Mouse (Mus musculus) thymus, adult 2 months (tissue): Measurements from ENCODE around the gene Duxf3.
"Not testable (repeated sequence)": the region's sequence is repeated elsewhere in the genome, so short reads cannot be mapped to it uniquely, and the experiment has no call there.

Experiments used
- CTCF ChIP-seq: fragments of 200-500 bp; IDR thresholded peaks from 2 replicates; pipeline ENCODE4 v1.5.1; 2012; ENCODE audit warnings: mild to moderate bottlenecking, control low read depth, low read length, moderate library complexity, borderline replicate concordance; ENCODE audit not compliant: control insufficient read depth, poor library complexity, insufficient read depth; ENCODE audit errors: extremely low read depth
- POLR2A ChIP-seq: fragments of 200-500 bp; IDR thresholded peaks from 2 replicates; pipeline ENCODE4 v1.6.1; 2012; ENCODE audit warnings: mild to moderate bottlenecking, low read length, control low read depth, moderate library complexity; ENCODE audit not compliant: control insufficient read depth, poor library complexity, insufficient read depth; ENCODE audit errors: extremely low read depth

GRCm38 (mm10) chr10:58233054-58233739 lies 722 bp upstream of the Duxf3 start:
- TF ChIP-seq POLR2A, CTCF: not testable (repeated sequence)
